Mouse (Mus musculus) MEL (cell line): ENCODE results near the gene Rnf24. TPM values are rescaled to one million over a fixed set of nuclear protein-coding genes. Genes with fewer than 3 reads are reported as not detected.
"Not testable (repeated sequence)": the region's sequence is repeated elsewhere in the genome, so short reads cannot be mapped to it uniquely, and the experiment has no call there.

Experiments used
- DNase-seq: peaks from one replicate; pipeline ENCODE4 v3.0.0; 2011; ENCODE audit warnings: low read depth, low spot score
- H3K27ac ChIP-seq: 2 replicates; pipeline ENCODE4 v1.5.1; 2012; ENCODE audit warnings: low read depth, mild to moderate bottlenecking, control low read depth, low read length, moderate library complexity; ENCODE audit not compliant: control insufficient read depth
- H3K27me3 ChIP-seq, 2 experiments: fragments of 150-350 bp in 1 of 2; sonication (generic) in 1 of 2; 2 replicates each; pipeline ENCODE4 v1.6.1; 2012; ENCODE audit warnings: low read length in 2 of 2, mild to moderate bottlenecking in 2 of 2, improper control_type of control experiment in 1 of 2, moderate library complexity in 1 of 2; ENCODE audit not compliant: insufficient read depth in 2 of 2, control insufficient read depth in 1 of 2
- H3K36me3 ChIP-seq, 2 experiments: 2 replicates each; pipeline ENCODE4 v1.6.1; 2012 to 2014; ENCODE audit warnings: low read length in 2 of 2, improper control_type of control experiment in 1 of 2, inconsistent platforms in 1 of 2, mild to moderate bottlenecking in 1 of 2; ENCODE audit not compliant: insufficient read depth in 2 of 2, control insufficient read depth in 1 of 2
- H3K4me1 ChIP-seq, 2 experiments: fragments of 150-350 bp in 1 of 2; sonication (generic) in 1 of 2; 2 replicates each; pipeline ENCODE4 v1.6.1; 2012; ENCODE audit warnings: low read length in 2 of 2, improper control_type of control experiment in 1 of 2, mild to moderate bottlenecking in 1 of 2; ENCODE audit not compliant: insufficient read depth in 2 of 2, control insufficient read depth in 1 of 2
- H3K4me3 ChIP-seq, 2 experiments: fragments of 150-350 bp in 1 of 2; sonication (generic) in 1 of 2; 2 replicates each; pipeline ENCODE4 v1.5.1; 2012; ENCODE audit warnings: low read depth in 2 of 2, low read length in 2 of 2, mild to moderate bottlenecking in 2 of 2, moderate library complexity in 2 of 2, control low read depth in 1 of 2, improper control_type of control experiment in 1 of 2; ENCODE audit not compliant: control insufficient read depth in 1 of 2, insufficient read depth in 1 of 2
- H3K79me2 ChIP-seq: 2 replicates; pipeline ENCODE4 v1.6.1; 2012; ENCODE audit warnings: mild to moderate bottlenecking, low read length, moderate library complexity; ENCODE audit not compliant: control insufficient read depth, poor library complexity, insufficient read depth
- H3K9ac ChIP-seq: 2 replicates; pipeline ENCODE4 v1.6.1; 2012; ENCODE audit warnings: low read depth, mild to moderate bottlenecking, control low read depth, low read length, moderate library complexity; ENCODE audit not compliant: control insufficient read depth, poor library complexity, severe bottlenecking
- H3K9me3 ChIP-seq: fragments of 150-350 bp; sonication (generic); replicated peaks from 2 replicates; pipeline ENCODE4 v1.6.1; 2012; ENCODE audit warnings: mild to moderate bottlenecking, low read length, improper control_type of control experiment, moderate library complexity; ENCODE audit not compliant: insufficient read depth
- BHLHE40 ChIP-seq: IDR thresholded peaks from 2 replicates; pipeline ENCODE4 v1.6.1; 2012; ENCODE audit warnings: low read depth, mild to moderate bottlenecking, inconsistent platforms, low read length, improper control_type of control experiment, borderline replicate concordance
- ELF1 ChIP-seq: IDR thresholded peaks from 2 replicates; pipeline ENCODE4 v1.6.1; 2014; ENCODE audit warnings: low read depth, mild to moderate bottlenecking, inconsistent platforms, low read length, improper control_type of control experiment, moderate library complexity
- EP300 ChIP-seq, 2 experiments: IDR thresholded peaks; 2 replicates each; pipeline ENCODE4 v1.6.1; 2011; ENCODE audit warnings: improper control_type of control experiment in 2 of 2, low read length in 2 of 2, low read depth in 1 of 2, mild to moderate bottlenecking in 1 of 2
- ETS1 ChIP-seq: IDR thresholded peaks from 2 replicates; pipeline ENCODE4 v1.6.1; 2012; ENCODE audit warnings: low read depth, mild to moderate bottlenecking, inconsistent platforms, low read length, improper control_type of control experiment, moderate library complexity
- GATA1 ChIP-seq: IDR thresholded peaks from 2 replicates; pipeline ENCODE4 v1.6.1; 2011; ENCODE audit warnings: low read depth, low read length, improper control_type of control experiment
- MAFK ChIP-seq: IDR thresholded peaks from 2 replicates; pipeline ENCODE4 v1.6.1; 2011; ENCODE audit warnings: low read depth, mild to moderate bottlenecking, low read length, improper control_type of control experiment, borderline replicate concordance
- MAX ChIP-seq: IDR thresholded peaks from 2 replicates; pipeline ENCODE4 v1.6.1; 2011; ENCODE audit warnings: low read length, improper control_type of control experiment
- MXI1 ChIP-seq: IDR thresholded peaks from 2 replicates; pipeline ENCODE4 v1.6.1; 2011; ENCODE audit warnings: mild to moderate bottlenecking, low read depth, low read length, improper control_type of control experiment
- MYC ChIP-seq: IDR thresholded peaks from 2 replicates; pipeline ENCODE4 v1.6.1; 2011; ENCODE audit warnings: low read depth, mild to moderate bottlenecking, low read length, improper control_type of control experiment, moderate library complexity
- RAD21 ChIP-seq: IDR thresholded peaks from 2 replicates; pipeline ENCODE4 v1.6.1; 2011; ENCODE audit warnings: mild to moderate bottlenecking, low read depth, low read length, improper control_type of control experiment
- RCOR1 ChIP-seq: IDR thresholded peaks from 2 replicates; pipeline ENCODE4 v1.6.1; 2012; ENCODE audit warnings: low read depth, mild to moderate bottlenecking, inconsistent platforms, low read length, improper control_type of control experiment
- SMC3 ChIP-seq: IDR thresholded peaks from 2 replicates; pipeline ENCODE4 v1.6.1; 2011; ENCODE audit warnings: low read depth, low read length, improper control_type of control experiment
- TAL1 ChIP-seq: IDR thresholded peaks from 2 replicates; pipeline ENCODE4 v1.6.1; 2012; ENCODE audit warnings: mild to moderate bottlenecking, inconsistent platforms, low read length, moderate library complexity, mixed read lengths
- TCF12 ChIP-seq: IDR thresholded peaks from 2 replicates; pipeline ENCODE4 v1.6.1; 2014; ENCODE audit warnings: low read depth, mild to moderate bottlenecking, inconsistent platforms, low read length, improper control_type of control experiment, moderate library complexity
- USF1 ChIP-seq: IDR thresholded peaks from 2 replicates; pipeline ENCODE4 v1.6.1; 2014; ENCODE audit warnings: low read depth, mild to moderate bottlenecking, inconsistent platforms, low read length, improper control_type of control experiment, moderate library complexity
- ZNF384 ChIP-seq: IDR thresholded peaks from 2 replicates; pipeline ENCODE4 v1.6.1; 2012; ENCODE audit warnings: low read depth, mild to moderate bottlenecking, inconsistent platforms, low read length, improper control_type of control experiment
- polyA plus RNA-seq, 2 experiments: library from polyadenylated mRNA; stranded (reverse) in 1 of 2; unstranded in 1 of 2; fragments of >175 nt in 1 of 2; fragments of >200 nt in 1 of 2; gene quantifications; 2 replicates each; pipeline versions ENCODE4 v1.2.1 to v1.2.4; 2012; ENCODE audit warnings: low replicate concordance in 2 of 2, low read depth in 1 of 2; ENCODE audit not compliant: insufficient read length in 2 of 2, insufficient read depth in 1 of 2, missing spikeins in 1 of 2
- total RNA-seq: library from RNA; depleted of rRNA; stranded (reverse); fragments of 300-350 nt; gene quantifications from 2 replicates; pipeline ENCODE4 v1.2.3, GENCODE M21; 2012

Gene Rnf24
- total and polyA plus RNA-seq, 3 experiments = 0.73 to 2.9 TPM; not detected in 1

DNA sequence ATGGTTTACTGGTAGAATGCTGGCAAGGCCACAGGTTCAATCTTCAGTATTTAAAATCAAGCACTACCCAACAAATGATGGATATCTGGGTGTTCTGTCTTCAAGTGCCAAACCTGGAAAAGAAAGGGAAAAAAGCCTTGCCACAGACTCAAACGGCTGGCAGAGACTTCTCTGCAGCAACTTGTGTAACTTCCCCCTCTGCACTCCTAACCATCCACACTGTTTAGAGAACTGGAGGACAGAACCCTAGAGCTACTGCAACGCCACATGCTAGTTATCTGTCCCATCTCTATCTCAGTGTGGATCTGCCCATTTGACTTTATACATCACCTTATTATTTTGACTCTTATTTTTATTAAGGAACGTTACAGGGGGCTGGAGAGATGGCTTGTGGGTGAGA is 26.6 kb downstream of the Rnf24 start:
- no peak overlapping the region for H3K27ac ChIP-seq
- no peaks in the 10 kb centered on the region for H3K27me3 ChIP-seq
- TF ChIP-seq MXI1 (no peak), GATA1 (0 out of 2 replicates have a peak, but pooled peaks have one; percentile 23)
- H3K9me3 ChIP-seq = no peaks in the 10 kb centered on the region
- H3K4me3 ChIP-seq = no peak overlapping the region
- peaks cover 8 to 15% of the 10 kb centered on the region in 2 experiments for H3K4me1 ChIP-seq
- no peaks in the 10 kb centered on the region for H3K79me2 ChIP-seq
- peaks cover 0 to 14% of the 10 kb centered on the region in 2 experiments; a peak in 2 of 4 replicates for H3K36me3 ChIP-seq
- DNase-seq = peak; percentile 28
- no peak overlapping the region for H3K9ac ChIP-seq

DNA sequence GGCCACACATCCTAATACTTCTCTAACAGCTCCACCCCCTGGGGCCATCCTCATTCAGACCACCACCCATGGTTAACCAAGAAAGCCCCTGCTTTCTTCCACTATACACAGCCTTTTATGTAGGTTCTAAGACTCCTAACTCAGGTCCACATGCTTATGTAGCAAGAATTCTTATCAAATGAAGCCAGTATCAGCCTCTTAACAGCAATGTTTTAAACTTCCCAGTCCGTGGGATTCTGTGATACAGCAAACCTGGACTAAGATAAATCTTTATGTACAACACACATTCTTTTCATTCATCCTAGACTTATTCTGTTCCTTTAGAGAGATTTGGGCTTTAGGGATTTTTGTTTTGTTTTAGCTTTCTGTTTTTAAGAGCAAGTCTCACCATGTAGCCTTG is 29.0 kb downstream of the Rnf24 start:
- no peaks in the 10 kb centered on the region for H3K27me3 ChIP-seq
- H3K4me3 ChIP-seq = no peak overlapping the region
- no peaks in the 10 kb centered on the region for H3K79me2 ChIP-seq
- peak; percentile 61 for DNase-seq
- peaks cover 0 to 21% of the 10 kb centered on the region in 2 experiments; a peak in 2 of 4 replicates for H3K36me3 ChIP-seq
- TF ChIP-seq BHLHE40 (0 out of 2 replicates have a peak, but pooled peaks have one; percentile 24), MXI1 (no peak), TAL1 (peak; percentile 37), ETS1 (peak; percentile 75), USF1 (no peak), MAFK (peak; percentile 74; the same call in 1 of the 2 replicates), RCOR1 (peak; percentile 94), GATA1 (peak; percentile 90), EP300 (IDR thresholded peaks at IDR 0.05; ENCODE audit: low read depth in 1 of 2, low read length in 2 of 2) (peak; percentile 84 to 90), MYC (peak; percentile 68; the same call in 1 of the 2 replicates), TCF12 (peak; percentile 85)
- TF ChIP-seq, all 39 proteins: peak for 9
- H3K9ac ChIP-seq = no peak overlapping the region
- H3K9me3 ChIP-seq = no peaks in the 10 kb centered on the region
- H3K4me1 ChIP-seq = peaks cover 10 to 19% of the 10 kb centered on the region in 2 experiments
- H3K27ac ChIP-seq = no peak overlapping the region; the same call in 1 of the 2 replicates

DNA sequence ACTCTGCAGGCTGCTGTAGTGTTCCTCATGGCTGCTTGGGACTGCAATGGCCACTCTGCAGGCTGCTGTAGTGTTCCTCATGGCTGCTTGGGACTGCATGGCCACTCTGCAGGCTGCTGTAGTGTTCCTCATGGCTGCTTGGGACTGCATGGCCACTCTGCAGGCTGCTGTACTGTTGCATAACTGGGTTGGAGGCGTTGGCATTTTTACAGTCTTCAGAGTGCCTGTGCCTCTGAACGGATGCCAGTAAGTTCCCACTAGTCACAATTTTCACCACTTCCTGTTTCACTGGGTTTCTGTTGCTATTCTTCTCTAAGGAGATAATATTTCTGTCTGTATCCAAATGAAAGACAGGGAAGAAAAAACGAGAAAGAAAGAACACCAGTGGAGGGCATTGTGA is 31.5 kb downstream of the Rnf24 start:
- peak; percentile 57 for TF ChIP-seq ETS1
- 0 out of 2 replicates have a peak, but pooled peaks have one; percentile 19 for TF ChIP-seq MYC
- TF ChIP-seq MXI1 = 0 out of 2 replicates have a peak, but pooled peaks have one; percentile 36
- 0 out of 2 replicates have a peak, but pooled peaks have one; percentile 35 for TF ChIP-seq MAX
- TF ChIP-seq GATA1 = peak; percentile 4; the same call in 1 of the 2 replicates
- TF ChIP-seq SMC3 = 0 out of 2 replicates have a peak, but pooled peaks have one; percentile 17
- TF ChIP-seq ELF1 = peak; percentile 69; the same call in 1 of the 2 replicates
- TF ChIP-seq EP300 (IDR thresholded peaks at IDR 0.05; ENCODE audit: low read depth in 1 of 2, low read length in 2 of 2) = peak; percentile 53 to 68; a peak in 3 of 4 replicates
- peak; percentile 2 for TF ChIP-seq RAD21
- TF ChIP-seq ZNF384 = peak; percentile 23; the same call in 1 of the 2 replicates
- TF ChIP-seq RCOR1 = 0 out of 2 replicates have a peak, but pooled peaks have one; percentile 32
- not testable (repeated sequence) for H3K27me3 ChIP-seq, H3K9me3 ChIP-seq, H3K79me2 ChIP-seq
- Histone ChIP-seq H3K27ac (peak overlapping the region; percentile 46), H3K4me3 (peak overlapping the region in 1 of 2 experiments; percentile 51; a peak in 2 of 4 replicates), H3K36me3 (peaks cover 0 to 21% of the 10 kb centered on the region in 2 experiments; a peak in 2 of 4 replicates), H3K4me1 (peaks cover 10 to 19% of the 10 kb centered on the region in 2 experiments), H3K9ac (peak overlapping the region; percentile 23; the same call in 1 of the 2 replicates)
- peak; percentile 87 for DNase-seq
